ENCODE assay signal across 20 mouse cellular contexts in the genomic region with DNA sequence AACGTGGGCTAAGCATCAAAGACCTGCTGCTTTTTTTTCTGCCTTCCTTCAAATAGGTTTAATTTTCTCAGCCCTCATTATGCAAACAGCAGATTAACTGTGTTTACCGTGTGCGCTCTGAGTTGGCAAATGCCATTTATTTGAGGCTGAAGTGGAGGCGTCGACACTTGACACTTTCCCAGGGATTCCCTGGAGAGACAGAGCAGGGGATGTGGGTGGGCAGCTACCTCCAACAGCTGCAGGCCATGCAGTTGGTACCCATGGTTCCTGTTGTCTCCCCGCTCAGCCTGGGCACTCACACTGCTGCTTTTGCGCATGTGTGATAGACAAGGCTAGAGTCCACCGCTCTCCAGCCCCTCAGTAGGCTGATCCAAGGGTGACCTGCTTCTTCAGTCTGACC.
DNase-seq lines count a peak whose midpoint lies in the region; ATAC-seq and TF ChIP-seq lines count a peak whose summit lies in the region.
"Had no signal": no experiment of that assay in that cellular context is flagged by ENCODE, and none has a peak within 500 bp of the region (broad histone marks: within the 10 kb centered on the region; RNA-seq: fewer than 3 reads in every experiment).

No protein-coding gene starts in this region.

- H3K27me3 ChIP-seq in hindbrain, embryonic 16.5 days (replicated peaks; ENCODE audit: control insufficient read depth, insufficient read depth, low read length): no peaks in the 10 kb centered on the region
- peaks cover 25% of the 10 kb centered on the region for H3K27me3 ChIP-seq in hindbrain, embryonic 10.5 days (ENCODE audit: insufficient read depth, poor library complexity, severe bottlenecking)
- H3K27me3 ChIP-seq in midbrain, embryonic 11.5 days (ENCODE audit: control insufficient read depth, insufficient read depth, low read length): no peaks in the 10 kb centered on the region
- H3K27me3 ChIP-seq in midbrain, postnatal 0 days (ENCODE audit: insufficient read depth, low read length): no peaks in the 10 kb centered on the region
- peaks cover 4% of the 10 kb centered on the region; the same call in 1 of the 2 replicates for H3K27me3 ChIP-seq in heart, embryonic 11.5 days (ENCODE audit: control insufficient read depth, insufficient read depth, low read length)

- DNase-seq in hindbrain, embryonic 10.5 days (ENCODE audit: low spot score): no peak
- DNase-seq in midbrain, embryonic 11.5 days (ENCODE audit: low spot score, missing footprints): no peak
- no peak for DNase-seq in midbrain, postnatal 0 days (ENCODE audit: low spot score)
- peak; percentile 71 for DNase-seq in brain, adult 2 months (ENCODE audit: low read depth, low spot score)
- peak; percentile 31 for DNase-seq in telencephalon, adult 2 months (ENCODE audit: low read depth, low spot score)
- DNase-seq: adrenal gland, postnatal 10 days; cerebellum, adult 18-20 months; cerebellum, adult 9-11 months; cerebellum, postnatal 36 days; gastrocnemius, adult 2 months; gastrocnemius, postnatal 36 days; heart, adult 11 months; heart, postnatal 10 days; heart, postnatal 4 days had no signal

- ATAC-seq in hindbrain, embryonic 16.5 days: no peak
- ATAC-seq in midbrain, embryonic 11.5 days (ENCODE audit: low FRiP score): peak; percentile 30; the same call in 1 of the 2 replicates
- ATAC-seq in midbrain, postnatal 0 days (ENCODE audit: low FRiP score): no peak
- no peak for ATAC-seq in heart, embryonic 11.5 days (replicated peaks; ENCODE audit: insufficient number of reproducible peaks, low FRiP score, low TSS enrichment)
- ATAC-seq: forebrain, embryonic 16.5 days had no signal

- no peaks in the 10 kb centered on the region for H3K36me3 ChIP-seq in hindbrain, embryonic 16.5 days (ENCODE audit: control insufficient read depth, insufficient read depth, low read length)
- H3K36me3 ChIP-seq in hindbrain, embryonic 10.5 days: no peaks in the 10 kb centered on the region
- no peaks in the 10 kb centered on the region for H3K36me3 ChIP-seq in midbrain, embryonic 11.5 days (ENCODE audit: control insufficient read depth, insufficient read depth, low read length)
- H3K36me3 ChIP-seq in midbrain, postnatal 0 days (ENCODE audit: insufficient read depth, low read length): no peaks in the 10 kb centered on the region
- H3K36me3 ChIP-seq in heart, embryonic 11.5 days (ENCODE audit: control insufficient read depth, insufficient read depth, low read length): no peaks in the 10 kb centered on the region
- H3K36me3 ChIP-seq: embryonic facial prominence, embryonic 13.5 days; forebrain, embryonic 12.5 days; hindbrain, embryonic 13.5 days had no signal

- TF ChIP-seq CTCF in midbrain, postnatal 0 days (IDR thresholded peaks at IDR 0.05): no peak

- H3K4me3 ChIP-seq in hindbrain, embryonic 16.5 days (ENCODE audit: low read length): no peak overlapping the region
- H3K4me3 ChIP-seq in hindbrain, embryonic 10.5 days: no peak overlapping the region
- H3K4me3 ChIP-seq in midbrain, embryonic 11.5 days (ENCODE audit: low read depth, low read length): no peak overlapping the region
- H3K4me3 ChIP-seq in midbrain, postnatal 0 days (ENCODE audit: low read depth, low read length): no peak overlapping the region
- no peak overlapping the region for H3K4me3 ChIP-seq in heart, embryonic 11.5 days (ENCODE audit: low read depth, low read length)
- H3K4me3 ChIP-seq: embryonic facial prominence, embryonic 13.5 days; forebrain, embryonic 12.5 days; gastrocnemius, adult 2 months; hindbrain, embryonic 13.5 days had no signal

- H3K4me2 ChIP-seq in hindbrain, embryonic 16.5 days (ENCODE audit: low read length): no peak overlapping the region
- H3K4me2 ChIP-seq in midbrain, embryonic 11.5 days: no peak overlapping the region
- H3K4me2 ChIP-seq in midbrain, postnatal 0 days (ENCODE audit: low read depth, low read length, poor library complexity, severe bottlenecking): no peak overlapping the region
- no peak overlapping the region for H3K4me2 ChIP-seq in heart, embryonic 11.5 days
- H3K4me2 ChIP-seq: embryonic facial prominence, embryonic 13.5 days; forebrain, embryonic 12.5 days; hindbrain, embryonic 13.5 days had no signal

- H3K27ac ChIP-seq in hindbrain, embryonic 16.5 days (ENCODE audit: low read depth, low read length): peak overlapping the region; percentile 8; the same call in 1 of the 2 replicates
- H3K27ac ChIP-seq in hindbrain, embryonic 10.5 days: no peak overlapping the region
- H3K27ac ChIP-seq in midbrain, embryonic 11.5 days (ENCODE audit: low read depth, low read length): no peak overlapping the region
- no peak overlapping the region for H3K27ac ChIP-seq in midbrain, postnatal 0 days (ENCODE audit: low read depth, low read length)
- no peak overlapping the region for H3K27ac ChIP-seq in heart, embryonic 11.5 days (ENCODE audit: low read depth, low read length)
- H3K27ac ChIP-seq: embryonic facial prominence, embryonic 13.5 days; forebrain, embryonic 12.5 days; gastrocnemius, adult 2 months; hindbrain, embryonic 13.5 days had no signal

- H3K9me3 ChIP-seq in hindbrain, embryonic 16.5 days (ENCODE audit: control insufficient read depth, low read length): no peaks in the 10 kb centered on the region
- H3K9me3 ChIP-seq in hindbrain, embryonic 10.5 days: no peaks in the 10 kb centered on the region
- no peaks in the 10 kb centered on the region for H3K9me3 ChIP-seq in midbrain, embryonic 11.5 days (ENCODE audit: control insufficient read depth, low read length)
- H3K9me3 ChIP-seq in midbrain, postnatal 0 days (ENCODE audit: low read length): no peaks in the 10 kb centered on the region
- no peaks in the 10 kb centered on the region for H3K9me3 ChIP-seq in heart, embryonic 11.5 days (replicated peaks; ENCODE audit: control insufficient read depth, low read length)
- H3K9me3 ChIP-seq: embryonic facial prominence, embryonic 13.5 days; forebrain, embryonic 12.5 days; hindbrain, embryonic 13.5 days had no signal

- H3K4me1 ChIP-seq in hindbrain, embryonic 16.5 days (ENCODE audit: control insufficient read depth, insufficient read depth, low read depth, low read length): no peaks in the 10 kb centered on the region; the same call in 1 of the 2 replicates
- peaks cover 48% of the 10 kb centered on the region for H3K4me1 ChIP-seq in hindbrain, embryonic 10.5 days (replicated peaks)
- H3K4me1 ChIP-seq in midbrain, embryonic 11.5 days (ENCODE audit: control insufficient read depth, insufficient read depth, low read length): no peaks in the 10 kb centered on the region
- H3K4me1 ChIP-seq in midbrain, postnatal 0 days (ENCODE audit: insufficient read depth, low read length): no peaks in the 10 kb centered on the region
- no peaks in the 10 kb centered on the region for H3K4me1 ChIP-seq in heart, embryonic 11.5 days (ENCODE audit: control insufficient read depth, insufficient read depth, low read length)

- H3K9ac ChIP-seq in hindbrain, embryonic 16.5 days (ENCODE audit: low read depth, low read length): no peak overlapping the region
- no peak overlapping the region for H3K9ac ChIP-seq in midbrain, embryonic 11.5 days (ENCODE audit: low read length)
- H3K9ac ChIP-seq in midbrain, postnatal 0 days (replicated peaks; ENCODE audit: low read length, poor library complexity, severe bottlenecking): no peak overlapping the region
- no peak overlapping the region for H3K9ac ChIP-seq in heart, embryonic 11.5 days (ENCODE audit: low read depth, low read length)
- H3K9ac ChIP-seq: embryonic facial prominence, embryonic 13.5 days had no signal

- WGBS in hindbrain, embryonic 16.5 days: 41% methylated on average over 8 of the region's 8 CpGs
- 46% methylated on average over 8 of the region's 8 CpGs for WGBS in hindbrain, embryonic 10.5 days
- WGBS in midbrain, embryonic 11.5 days: 47% methylated on average over 8 of the region's 8 CpGs
- WGBS in midbrain, postnatal 0 days: 42% methylated on average over 8 of the region's 8 CpGs
- 41% methylated on average over 8 of the region's 8 CpGs for WGBS in heart, embryonic 11.5 days (ENCODE audit: insufficient replicate concordance)

Comparison
In these comparisons a context has a peak if more than half of its experiments do, and no peak if none do; other contexts are left out.
1. DNase-seq: peak in brain, adult 2 months (single experiment) and telencephalon, adult 2 months (single experiment); none in hindbrain, embryonic 10.5 days (single experiment), midbrain, embryonic 11.5 days (single experiment) and midbrain, postnatal 0 days (single experiment).